Mouse (Mus musculus): ENCODE results near the gene Utrn. TPM values are rescaled to one million over a fixed set of nuclear protein-coding genes. Genes with fewer than 3 reads are reported as not detected.

The Utrn gene
- polyA plus RNA-seq, 2 experiments from 2014 or later = 414 to 617 TPM

GRCm38 (mm10) chr10:12380139-12380538 is 489.0 kb downstream of the Utrn start:
- no peak for ATAC-seq

- no peak for ATAC-seq
These were observed 490.0 kb downstream of the Utrn start for GRCm38 (mm10) chr10:12379123-12379522.

- ATAC-seq = no peak
These were observed 491.4 kb downstream of the Utrn start for GRCm38 (mm10) chr10:12377727-12378126.

- no peak for ATAC-seq
These were observed 493.1 kb downstream of the Utrn start for GRCm38 (mm10) chr10:12376015-12376414.

GRCm38 (mm10) chr10:12374741-12375140 is 494.4 kb downstream of the Utrn start:
- no peak for ATAC-seq

GRCm38 (mm10) chr10:12354556-12354955 is 514.6 kb downstream of the Utrn start:
- ATAC-seq = no peak

- no peak for ATAC-seq
These were observed 515.1 kb downstream of the Utrn start for GRCm38 (mm10) chr10:12354106-12354505.

GRCm38 (mm10) chr10:12339704-12340558 is 529.2 kb downstream of the Utrn start:
- no peak for ATAC-seq

GRCm38 (mm10) chr10:12339005-12339703 is 530.0 kb downstream of the Utrn start:
- ATAC-seq = no peak

Other genes starting within 250 kb of the Utrn start
- 10 to 100 TPM; 16.2 to 17.5 TPM for gene Stx11, start 94.9 kb upstream of the Utrn start, polyA plus RNA-seq (2017; shearing (Covaris generic))
- gene Sf3b5, start 136.0 kb upstream of the Utrn start, polyA plus RNA-seq (2017; shearing (Covaris generic)) = 10 to 100 TPM; 35.2 to 36.0 TPM
- 1 to 10 TPM; 2.4 to 2.7 TPM for gene Plagl1, start 191.1 kb upstream of the Utrn start, polyA plus RNA-seq (2017; shearing (Covaris generic))